8 mouse cellular contexts compared by ENCODE assay signal in the genomic region with DNA sequence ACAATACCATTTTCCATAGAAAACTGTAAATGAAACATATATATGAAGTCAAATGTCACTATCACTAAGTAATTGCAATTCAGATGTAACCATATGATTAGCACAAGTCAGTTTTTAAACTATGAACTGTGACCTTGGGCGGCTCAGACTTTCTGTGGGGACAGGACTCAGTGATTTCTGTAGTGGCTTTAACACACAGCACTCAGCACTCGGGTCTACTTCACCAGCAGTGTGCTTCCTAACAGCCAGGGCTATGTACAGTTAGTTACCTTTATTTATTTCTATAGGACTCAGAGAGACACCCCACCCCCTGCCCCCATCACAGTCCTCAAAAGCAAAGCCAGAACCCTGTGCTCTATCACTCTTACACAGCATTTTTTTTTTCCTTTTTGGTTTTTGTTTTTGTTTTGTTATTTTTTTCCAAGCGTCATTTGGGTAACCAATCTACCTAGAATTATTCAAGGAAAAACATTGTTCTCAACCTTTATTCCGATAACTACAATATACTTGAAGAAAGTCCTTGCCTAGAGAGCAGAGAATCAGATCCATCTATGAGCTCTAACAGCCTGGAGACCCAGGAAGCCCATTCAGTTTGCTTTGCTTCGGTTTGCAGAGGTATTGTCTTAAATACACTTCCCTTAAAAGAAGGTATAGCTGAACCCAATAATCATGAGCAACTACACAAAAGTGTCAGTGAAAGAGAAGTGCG. TPM values are rescaled to one million over a fixed set of nuclear protein-coding genes. Genes with fewer than 3 reads are reported as not detected.
DNase-seq lines count a peak whose midpoint lies in the region; ATAC-seq and TF ChIP-seq lines count a peak whose summit lies in the region.

No protein-coding gene starts in this region.

- H3K4me3 ChIP-seq in cerebellum, adult 2 months (replicated peaks; ENCODE audit: insufficient read depth, low read depth, low read length), result peak overlapping the region; percentile 87
- H3K4me3 ChIP-seq in lung, postnatal 0 days (ENCODE audit: low read depth, low read length), result peak overlapping the region; percentile 54
- peak overlapping the region; percentile 60 for H3K4me3 ChIP-seq in limb, embryonic 13.5 days
- peak overlapping the region; percentile 65; the same call in 1 of the 2 replicates for H3K4me3 ChIP-seq in small intestine, adult 2 months (ENCODE audit: low read depth, low read length)

- H3K9ac ChIP-seq in lung, postnatal 0 days (replicated peaks; ENCODE audit: low read depth), result no peak overlapping the region; the same call in 1 of the 2 replicates
- H3K9ac ChIP-seq in limb, embryonic 13.5 days, result peak overlapping the region; percentile 63; the same call in 1 of the 2 replicates

- no peak for TF ChIP-seq EP300 in lung, postnatal 0 days (IDR thresholded peaks at IDR 0.05)

- no peaks in the 10 kb centered on the region for H3K27me3 ChIP-seq in cerebellum, adult 2 months (ENCODE audit: control insufficient read depth, insufficient read depth, low read length)
- no peaks in the 10 kb centered on the region for H3K27me3 ChIP-seq in lung, postnatal 0 days (replicated peaks; ENCODE audit: insufficient read depth, low read length)
- H3K27me3 ChIP-seq in limb, embryonic 13.5 days, result no peaks in the 10 kb centered on the region
- no peaks in the 10 kb centered on the region for H3K27me3 ChIP-seq in small intestine, adult 2 months (ENCODE audit: control insufficient read depth, insufficient read depth, low read length)

- H3K27ac ChIP-seq in cerebellum, adult 2 months (ENCODE audit: insufficient read depth, low read length), result no peak overlapping the region
- H3K27ac ChIP-seq in lung, postnatal 0 days (ENCODE audit: low read length), result peak overlapping the region; percentile 76
- H3K27ac ChIP-seq in limb, embryonic 13.5 days, result peak overlapping the region; percentile 23
- peak overlapping the region; percentile 62 for H3K27ac ChIP-seq in small intestine, adult 2 months (ENCODE audit: insufficient read depth, low read depth, low read length)

- no peak for TF ChIP-seq CTCF in cerebellum, adult 2 months (IDR thresholded peaks at IDR 0.05; ENCODE audit: borderline replicate concordance, insufficient read depth, low read depth, low read length)
- no peak for TF ChIP-seq CTCF in lung, postnatal 0 days (IDR thresholded peaks at IDR 0.05)
- no peak for TF ChIP-seq CTCF in small intestine, adult 2 months (IDR thresholded peaks at IDR 0.05; ENCODE audit: extremely low read depth, insufficient read length, insufficient replicate concordance, low read depth, low read length)

- 42% methylated on average over 6 of the region's 6 CpGs for WGBS in cerebellum, adult 2 months
- WGBS in lung, postnatal 0 days, result 38% methylated on average over 6 of the region's 6 CpGs
- 51% methylated on average over 6 of the region's 6 CpGs for WGBS in limb, embryonic 13.5 days
- WGBS in small intestine, adult 2 months, result 18% methylated on average over 6 of the region's 6 CpGs

- H3K36me3 ChIP-seq in lung, postnatal 0 days (ENCODE audit: insufficient read depth, low read length), result no peaks in the 10 kb centered on the region
- no peaks in the 10 kb centered on the region for H3K36me3 ChIP-seq in limb, embryonic 13.5 days
- no peaks in the 10 kb centered on the region for H3K36me3 ChIP-seq in small intestine, adult 2 months (ENCODE audit: control insufficient read depth, insufficient read depth, low read length)

- peak overlapping the region; percentile 51 for H3K4me2 ChIP-seq in lung, postnatal 0 days (replicated peaks; ENCODE audit: low read depth, low read length)
- peak overlapping the region; percentile 70 for H3K4me2 ChIP-seq in limb, embryonic 13.5 days (replicated peaks)

- ATAC-seq in lung, postnatal 0 days, result no peak
- ATAC-seq in limb, embryonic 13.5 days (ENCODE audit: low FRiP score, low read depth), result no peak

- no peak for TF ChIP-seq POLR2A in cerebellum, adult 2 months (IDR thresholded peaks at IDR 0.05; ENCODE audit: borderline replicate concordance, insufficient read depth, low read length)
- no peak for TF ChIP-seq POLR2A in small intestine, adult 2 months (IDR thresholded peaks at IDR 0.05; ENCODE audit: low read depth, low read length)

- no peak for DNase-seq in cerebellum, adult 2 months
- no peak for DNase-seq in cerebellum, adult 11 months
- DNase-seq in lung, postnatal 0 days (ENCODE audit: low spot score), result no peak
- DNase-seq in lung, postnatal 10 days, result no peak
- DNase-seq in Muller cell, postnatal 12 days (ENCODE audit: inconsistent ontology term), result no peak
- DNase-seq in urinary bladder, postnatal 14 days (ENCODE audit: low spot score), result no peak

- H3K4me1 ChIP-seq in cerebellum, adult 2 months (ENCODE audit: control insufficient read depth, insufficient read depth, low read length), result peaks cover 5% of the 10 kb centered on the region; the same call in 1 of the 2 replicates
- no peaks in the 10 kb centered on the region for H3K4me1 ChIP-seq in lung, postnatal 0 days (ENCODE audit: insufficient read depth, low read depth, low read length)
- peaks cover 7% of the 10 kb centered on the region; the same call in 1 of the 2 replicates for H3K4me1 ChIP-seq in limb, embryonic 13.5 days
- H3K4me1 ChIP-seq in small intestine, adult 2 months (ENCODE audit: control insufficient read depth, insufficient read depth, insufficient read length, low read length), result no peaks in the 10 kb centered on the region; the same call in 1 of the 2 replicates

- no peaks in the 10 kb centered on the region for H3K9me3 ChIP-seq in lung, postnatal 0 days (ENCODE audit: low read length)
- no peaks in the 10 kb centered on the region for H3K9me3 ChIP-seq in limb, embryonic 13.5 days

RNA-seq across cellular contexts. Expression of a gene that starts 0.7 kb away (rescaled TPM):
- 23.4 and 23.5 TPM in 2 replicates for polyA plus RNA-seq in cerebellum, adult 2 months (2012; rRNA removed)
- polyA plus RNA-seq in lung, postnatal 0 days (2015; fragmentation: Nextera tagmentation; extraction: Ambion mirVana), result 21.4 and 23.5 TPM in 2 replicates
- 6.4 and 7.4 TPM in 2 replicates for polyA plus RNA-seq in limb, embryonic 13.5 days (2015; fragmentation: Nextera tagmentation; extraction: Ambion mirVana)
- polyA plus RNA-seq in small intestine, adult 2 months (2012; rRNA removed), result 1.3 and 2.5 TPM in 2 replicates
